Mouse (Mus musculus) monocyte, adult 2 months (primary cell): ENCODE measurements around the gene Pms1.
A peak's percentile ranks its signal among the peaks of the same experiment; 100 is the strongest.
"Not testable (repeated sequence)": the region's sequence is repeated elsewhere in the genome, so short reads cannot be mapped to it uniquely, and the experiment has no call there.

Source experiments
- DNase-seq, 2 experiments: peaks; one replicate each; pipeline ENCODE4 v3.0.0; 2022; ENCODE audit warnings: low spot score in 2 of 2, low read depth in 1 of 2

Pms1 gene

DNA sequence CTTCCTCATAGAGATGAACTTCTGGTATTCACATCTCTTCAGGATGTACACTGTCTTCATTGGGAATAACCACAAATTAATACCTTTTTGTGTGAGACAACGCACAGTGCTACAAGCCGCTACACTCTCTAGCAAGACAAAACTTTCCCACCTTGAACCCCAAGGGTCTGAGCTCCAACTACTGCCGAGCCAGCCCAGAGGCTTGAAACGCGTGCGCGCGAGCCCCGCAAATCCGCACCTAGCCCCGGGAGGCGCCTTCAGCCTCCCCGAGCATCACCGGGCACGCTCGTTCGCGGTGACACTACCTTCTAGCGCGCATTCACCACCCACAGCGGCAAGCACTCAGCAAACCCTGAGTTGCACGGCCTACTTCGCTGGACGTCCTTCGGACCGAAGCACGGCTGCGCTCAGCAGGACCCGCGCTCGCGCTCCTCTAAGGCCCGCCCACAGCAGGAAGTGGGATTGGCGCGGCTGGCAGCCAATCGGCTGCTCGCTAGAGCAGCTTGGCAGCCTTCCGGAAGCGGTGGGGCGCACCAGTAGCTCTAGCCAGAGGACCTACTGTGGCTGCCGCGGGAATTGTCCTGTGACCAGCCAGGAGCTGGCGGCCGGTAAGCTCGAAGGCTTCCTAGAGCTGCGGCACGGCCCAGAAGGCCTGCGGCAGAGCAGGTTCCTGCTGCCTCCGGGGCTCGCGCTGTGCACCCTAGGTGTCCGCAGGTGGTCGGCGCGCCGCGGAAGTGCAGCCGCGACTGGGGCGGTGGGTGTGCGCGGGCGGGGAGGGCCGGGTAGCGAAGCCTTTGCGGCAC lies at the start of gene Pms1, which contains the start of the genes Ormdl1 and Gm28778:
TSS of gene Pms1 (minus strand) at position 438 of the 803 bp plus-strand sequence.
TSS of gene Ormdl1 (plus strand) at position 515 of the 803 bp plus-strand sequence.
TSS of gene Gm28778 (plus strand) at position 531 of the 803 bp plus-strand sequence.
- DNase-seq: peak; percentile 74 to 82

DNA sequence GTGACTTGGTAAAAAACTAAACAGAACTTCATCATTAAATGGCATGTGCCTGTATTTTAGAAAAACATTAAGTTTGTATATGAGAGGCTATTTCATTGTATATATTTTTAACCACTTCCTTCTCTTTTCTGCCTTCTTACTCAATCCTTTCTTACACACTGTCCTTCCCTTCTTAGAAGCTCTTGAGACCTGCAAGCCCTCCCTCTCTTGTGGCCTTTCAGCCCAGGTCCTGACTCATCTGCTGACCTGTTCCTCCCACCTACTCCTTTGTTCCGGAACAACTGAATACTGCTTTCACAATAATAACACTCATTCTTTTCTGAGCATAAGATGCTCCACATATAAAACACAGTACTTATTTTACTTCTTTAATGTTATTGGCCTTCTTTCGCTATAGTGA lies 44.3 kb upstream of the Pms1 start:
- DNase-seq: no peak

DNA sequence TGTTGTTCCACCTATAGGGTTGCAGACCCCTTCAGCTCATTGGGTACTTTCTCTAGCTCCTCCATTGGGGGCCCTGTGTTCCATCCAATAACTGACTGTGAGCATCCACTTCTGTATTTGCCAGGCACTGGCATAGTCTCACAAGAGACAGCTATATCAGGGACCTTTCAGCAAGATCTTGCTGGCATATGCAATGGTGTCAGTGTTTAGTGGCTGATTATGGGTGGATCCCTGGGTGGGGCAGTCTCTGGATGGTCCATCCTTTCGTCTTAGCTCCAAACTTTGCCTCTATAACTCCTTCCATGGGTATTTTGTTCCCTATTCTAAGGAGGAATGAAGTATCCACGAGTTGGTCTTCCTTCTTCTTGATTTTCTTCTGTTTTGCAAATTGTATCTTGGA lies 40.6 kb upstream of the Pms1 start:
- DNase-seq: not testable (repeated sequence)

DNA sequence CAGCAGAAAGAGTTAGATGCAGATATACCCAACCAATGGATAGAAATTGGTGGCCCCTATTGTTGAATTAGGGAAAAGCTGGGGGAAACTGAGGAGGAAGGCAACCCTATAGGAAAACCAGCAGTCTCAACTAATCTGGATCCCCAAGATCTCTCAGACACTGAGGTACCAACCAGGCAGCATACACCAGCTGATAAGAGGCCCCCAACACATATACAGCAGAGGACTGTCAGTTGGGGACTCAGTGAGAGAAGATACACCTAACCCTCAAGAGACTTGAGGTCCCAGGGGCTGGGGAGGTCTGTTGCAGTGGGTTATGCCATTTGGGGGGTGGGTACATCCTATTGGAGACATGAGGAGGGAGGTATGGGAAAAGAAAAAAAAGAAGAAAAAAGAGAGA lies 38.6 kb upstream of the Pms1 start:
- no peak for DNase-seq

DNA sequence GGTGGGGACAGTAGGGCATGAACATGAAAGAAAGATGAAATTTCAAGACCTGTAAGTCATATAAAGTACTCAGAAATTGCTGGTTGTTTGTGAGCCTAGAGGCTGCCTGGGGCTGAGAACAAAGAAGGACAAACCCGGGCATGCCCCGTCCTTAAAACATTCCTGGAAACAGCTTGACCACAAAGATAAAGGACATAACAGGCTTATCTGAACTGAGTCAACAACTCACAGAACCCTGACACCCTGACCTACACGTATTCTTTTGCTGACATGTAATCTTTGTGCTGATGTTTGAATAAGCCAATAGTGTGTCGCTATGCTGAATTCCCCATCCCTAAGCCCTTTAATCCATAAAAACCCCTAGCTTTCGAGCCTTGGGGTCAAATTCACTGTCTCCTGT lies 36.7 kb upstream of the Pms1 start:
- DNase-seq: not testable (repeated sequence)

DNA sequence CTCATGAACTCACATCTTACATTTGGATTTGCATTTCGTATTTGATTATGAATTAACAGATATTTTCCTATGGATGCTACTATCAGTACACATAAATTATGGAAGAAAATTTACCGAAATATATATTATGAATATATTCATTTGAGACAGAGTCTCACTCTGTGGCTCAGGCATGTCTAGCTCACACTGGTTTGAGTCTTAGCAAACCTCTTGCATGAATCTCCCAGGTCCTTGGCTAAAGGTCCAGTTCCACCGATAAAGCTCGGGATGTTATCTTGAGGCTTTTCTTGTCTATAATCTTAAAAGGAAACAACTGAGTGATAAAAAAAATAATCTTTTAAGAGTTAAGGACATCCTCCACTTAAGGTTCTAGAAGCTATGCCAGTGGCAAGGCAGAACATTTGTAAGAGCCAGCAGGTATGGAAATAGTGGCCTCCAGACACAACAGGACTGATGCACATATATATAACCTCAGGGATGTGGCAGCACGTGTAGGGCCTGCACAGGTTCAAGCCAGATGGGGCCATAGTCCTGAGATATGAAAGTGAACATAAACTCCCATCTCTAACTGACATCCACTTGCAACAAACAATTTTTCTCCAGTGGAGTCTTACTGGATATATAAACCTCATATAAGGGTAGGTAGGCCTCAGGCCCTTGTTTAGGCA lies 28.1 kb upstream of the Pms1 start:
- no peak for DNase-seq

DNA sequence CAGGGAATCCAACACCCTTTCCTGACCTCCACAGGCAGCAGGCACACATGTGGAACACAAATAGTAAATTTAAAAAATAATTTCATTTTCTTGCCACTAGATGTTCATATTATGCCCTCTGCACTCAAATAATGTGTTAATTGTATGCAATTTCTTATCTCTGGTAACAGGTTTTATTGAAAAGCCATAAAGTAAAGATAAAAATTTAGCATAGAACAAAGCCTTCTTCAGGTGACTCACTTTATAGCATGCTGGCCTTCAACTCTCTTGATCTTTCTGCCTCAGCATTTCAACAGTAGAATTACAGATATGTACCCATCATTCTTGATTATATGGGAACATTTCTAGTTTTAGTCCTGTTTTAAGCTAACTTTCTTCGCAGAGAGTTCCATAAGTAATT lies 27.5 kb upstream of the Pms1 start:
- DNase-seq: no peak

DNA sequence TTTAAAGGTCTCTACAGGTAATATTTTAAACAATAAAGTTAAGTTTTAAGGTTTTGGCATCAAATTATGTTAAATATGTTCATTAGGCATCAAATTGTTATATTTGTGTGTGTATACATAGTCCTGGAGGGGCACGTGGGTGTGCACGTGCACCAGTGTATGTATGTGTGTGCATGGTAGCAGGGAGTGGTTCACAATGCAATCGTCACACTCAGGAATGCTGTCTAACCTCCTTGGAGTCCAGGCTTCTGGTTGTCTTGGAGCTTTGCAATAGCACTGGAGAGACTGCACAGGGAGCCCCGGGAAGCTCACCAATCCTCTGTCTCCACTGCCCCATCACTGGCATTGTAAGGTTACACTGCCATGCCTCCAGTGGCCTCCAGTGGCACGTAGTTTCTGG lies 26.4 kb upstream of the Pms1 start:
- no peak for DNase-seq

DNA sequence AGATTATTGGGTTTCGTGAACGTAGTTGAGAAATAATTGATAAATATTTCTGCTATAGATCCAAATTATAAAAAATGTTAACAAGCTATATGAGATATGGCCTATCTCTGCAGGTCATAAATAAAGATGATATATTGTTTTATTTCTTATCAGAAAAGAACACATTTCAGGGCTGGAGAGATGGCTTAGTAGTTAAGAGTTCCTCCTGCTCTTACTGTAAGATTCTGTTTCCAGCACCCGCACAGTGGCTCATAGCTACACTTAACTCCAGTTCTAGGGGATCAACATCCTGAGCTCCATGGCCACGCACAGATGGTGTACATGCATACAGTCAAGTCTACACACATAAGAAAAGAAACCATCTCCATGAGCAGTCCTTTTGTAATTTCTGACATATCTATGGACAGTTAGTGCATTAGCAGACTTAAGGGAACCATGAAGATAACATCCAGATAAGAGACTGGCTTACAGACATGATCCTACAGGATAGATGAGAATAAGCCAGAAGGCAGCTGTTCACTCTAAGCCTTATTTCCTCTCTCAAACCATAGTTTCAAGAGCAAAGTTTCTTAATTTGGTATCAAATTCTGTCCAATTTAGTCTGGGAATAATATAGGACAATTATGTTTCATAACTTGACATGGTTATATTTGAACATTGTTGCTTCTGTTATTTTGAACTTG lies 25.0 kb upstream of the Pms1 start:
- DNase-seq: no peak

DNA sequence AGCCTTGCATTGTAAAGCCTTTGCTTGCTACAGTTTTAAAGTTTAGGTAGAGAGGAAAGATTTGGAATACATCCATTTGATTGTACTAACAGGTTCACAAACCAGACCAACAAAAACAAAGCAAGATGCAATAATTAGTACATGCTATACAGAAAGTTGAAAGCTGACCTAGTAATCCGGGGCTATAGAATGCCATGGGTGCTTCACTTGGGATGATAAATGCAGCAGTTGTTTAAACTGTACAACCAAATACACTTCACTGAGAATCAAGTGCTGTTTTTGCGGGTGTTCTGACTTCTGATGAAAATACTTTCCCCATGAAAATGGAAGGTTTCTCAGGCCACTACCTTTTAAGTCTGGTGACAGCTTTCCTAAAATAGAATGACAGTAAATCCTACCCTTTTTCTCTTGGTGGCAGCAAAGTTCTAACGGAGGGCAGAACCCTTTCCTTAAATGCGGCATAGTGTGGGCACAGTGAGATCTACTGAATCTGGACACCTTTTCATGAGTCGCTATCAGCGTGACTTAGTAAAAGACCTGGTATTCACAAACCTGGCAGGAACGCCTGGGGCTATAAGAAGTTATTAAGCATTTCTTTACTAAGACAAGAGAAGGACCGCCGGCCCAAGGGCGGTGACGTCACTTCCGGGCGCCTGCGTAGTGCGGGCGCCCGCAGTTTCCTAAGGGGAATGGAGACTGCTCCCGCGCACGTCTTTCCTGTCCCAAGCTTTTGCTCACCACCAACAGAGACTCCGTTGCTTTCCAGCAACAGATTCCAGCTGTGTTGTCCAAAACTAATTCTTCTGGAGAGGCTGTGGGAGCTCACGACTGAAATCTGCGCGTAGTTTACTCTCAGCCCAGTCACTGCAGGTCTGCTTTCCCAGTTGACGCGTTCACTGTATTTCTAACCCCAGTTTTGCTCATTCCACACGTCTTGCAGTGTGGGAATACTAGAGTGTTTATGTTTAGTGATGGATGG lies 16.5 kb upstream of the Pms1 start, which contains the start of gene Osgepl1:
TSS of gene Osgepl1 (plus strand) at position 636 of the 979 bp plus-strand sequence.
- DNase-seq: peak; percentile 14 to 59

DNA sequence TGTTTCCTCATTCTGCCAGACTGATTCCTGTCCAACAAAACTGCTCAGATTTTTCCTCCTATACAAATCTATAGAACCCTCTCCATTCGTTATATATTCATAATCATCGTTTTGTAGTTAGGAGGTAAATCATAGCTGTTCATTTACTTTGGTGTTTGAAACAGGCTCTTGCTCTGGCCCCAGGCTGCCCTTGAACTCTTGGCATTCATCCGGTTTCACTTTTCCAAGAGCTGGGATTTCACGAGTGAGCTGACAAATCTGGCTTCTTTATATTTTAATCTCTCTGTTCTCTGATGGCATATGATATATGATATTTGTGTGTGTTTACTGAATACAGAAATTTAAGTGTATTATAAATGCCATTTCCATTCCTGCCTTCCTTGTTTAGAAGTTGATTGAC lies 3.7 kb upstream of the Pms1 start:
- DNase-seq: no peak

DNA sequence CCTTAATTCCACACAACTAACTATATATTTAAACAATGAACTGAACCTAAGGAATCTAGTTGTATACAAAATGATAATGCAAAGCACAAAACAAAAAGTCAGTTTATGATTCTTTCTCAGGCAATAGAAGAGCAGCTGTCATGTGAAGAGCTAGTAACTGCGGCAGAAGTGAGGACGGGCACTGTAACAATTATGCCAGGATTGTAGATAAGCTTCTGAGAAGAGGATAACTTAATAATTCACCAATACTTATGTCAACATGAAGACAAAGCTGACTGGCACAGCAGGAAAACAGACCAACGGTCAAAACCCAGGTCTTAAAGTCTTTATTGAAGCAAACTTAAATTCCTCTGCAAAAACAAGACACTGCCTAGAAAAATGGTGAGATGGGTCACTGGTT lies 5.6 kb downstream of the Pms1 start:
- DNase-seq: no peak

DNA sequence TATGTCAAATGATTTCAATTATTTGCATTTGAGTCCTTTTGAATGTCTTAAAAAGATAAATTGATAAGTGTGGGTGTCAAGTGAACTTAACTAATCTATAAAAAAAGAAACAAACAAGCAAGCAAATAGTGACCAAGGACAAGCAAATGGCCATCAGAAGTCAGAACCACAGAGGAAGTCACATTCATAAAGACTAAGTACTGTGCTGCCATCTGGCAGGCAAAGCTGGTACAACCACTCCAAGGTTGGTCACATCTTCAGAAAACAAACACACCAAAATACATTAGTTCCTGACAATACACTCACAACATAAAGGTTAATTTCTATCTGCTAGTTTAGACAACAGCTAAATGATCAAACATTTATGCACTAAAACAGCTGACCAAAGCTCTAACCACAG lies 24.2 kb downstream of the Pms1 start:
- no peak for DNase-seq

DNA sequence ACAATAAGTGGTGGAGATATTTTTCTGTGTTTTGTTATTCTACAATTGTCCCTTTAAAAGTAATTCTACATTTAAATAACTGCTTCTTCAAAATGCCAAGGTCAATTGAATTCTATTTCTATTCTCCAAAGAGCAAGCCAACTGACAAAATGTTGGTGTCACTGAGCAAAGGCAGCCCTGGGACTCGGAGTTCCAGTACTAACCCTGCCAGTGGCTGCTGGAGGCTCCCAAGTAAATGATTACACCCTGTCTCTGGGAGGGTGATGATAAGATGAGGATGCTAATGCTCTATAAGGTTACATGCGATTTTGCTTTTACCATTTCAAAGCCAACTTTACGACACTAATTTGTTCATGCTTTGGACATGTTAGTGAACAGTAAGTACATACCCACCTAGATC lies 26.9 kb downstream of the Pms1 start:
- DNase-seq: no peak

DNA sequence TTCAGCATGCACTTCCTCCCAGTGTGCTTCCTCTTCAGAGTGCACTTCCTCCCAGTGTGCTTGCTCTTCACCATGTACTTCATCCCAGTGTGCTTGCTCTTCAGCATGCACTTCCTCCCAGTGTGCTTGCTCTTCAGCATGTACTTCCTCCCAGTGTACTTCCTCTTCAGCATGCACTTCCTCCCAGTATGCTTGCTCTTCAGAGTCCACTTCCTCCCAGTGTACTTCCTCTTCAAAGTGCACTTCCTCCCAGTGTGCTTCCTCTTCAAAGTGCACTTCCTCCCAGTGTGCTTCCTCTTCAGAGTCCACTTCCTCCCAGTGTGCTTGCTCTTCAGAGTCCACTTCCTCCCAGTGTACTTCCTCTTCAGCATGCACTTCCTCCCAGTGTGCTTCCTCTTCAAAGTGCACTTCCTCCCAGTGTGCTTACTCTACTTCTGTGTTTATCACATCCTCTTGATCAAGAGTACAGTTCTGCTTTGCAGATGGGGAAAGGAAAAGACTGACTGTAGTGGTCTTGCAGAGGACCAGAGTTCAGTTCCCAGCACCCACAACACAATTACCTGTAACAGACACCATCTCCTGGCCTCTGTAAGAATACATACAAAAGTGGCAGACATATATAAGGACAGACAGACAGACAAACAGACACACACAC lies 31.7 kb downstream of the Pms1 start:
- DNase-seq: not testable (repeated sequence)

DNA sequence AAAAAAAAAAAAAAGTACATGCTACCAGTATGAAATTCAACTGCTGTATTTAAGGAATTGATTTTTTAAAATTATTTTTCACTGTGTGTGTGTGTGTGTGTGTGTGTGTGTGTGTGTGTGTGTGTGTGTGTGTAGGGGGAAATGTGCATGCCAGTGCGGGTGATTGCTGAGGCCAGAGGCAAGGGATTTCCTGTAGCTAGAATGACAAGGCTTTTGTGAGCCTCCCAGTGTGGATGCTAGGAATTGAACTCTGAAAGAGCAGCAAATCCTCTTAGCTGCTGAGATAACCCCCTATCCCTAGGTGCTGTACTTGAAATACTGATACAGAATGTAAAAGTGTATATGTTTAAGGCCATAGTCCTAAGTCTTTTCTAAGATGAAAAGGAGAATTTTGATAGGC lies 70.8 kb downstream of the Pms1 start:
- DNase-seq: no peak

DNA sequence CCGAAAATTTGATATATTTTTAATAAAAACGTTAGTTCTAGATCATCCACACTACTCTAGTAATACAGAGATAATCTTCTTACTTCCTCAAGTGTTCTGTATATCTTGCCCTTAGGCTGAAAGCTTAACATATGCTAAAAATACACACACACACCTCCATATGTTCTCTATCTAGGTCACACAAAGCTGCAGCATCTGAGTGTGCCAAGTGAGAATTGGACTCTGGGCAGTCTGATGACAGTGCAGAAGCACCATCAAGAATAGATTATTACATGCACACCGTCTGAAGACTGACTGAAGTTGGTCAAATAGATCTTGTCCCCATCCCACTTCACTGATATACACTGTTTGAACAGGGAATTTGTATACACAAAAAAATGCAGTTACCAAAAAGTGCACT lies 71.2 kb downstream of the Pms1 start:
- no peak for DNase-seq

DNA sequence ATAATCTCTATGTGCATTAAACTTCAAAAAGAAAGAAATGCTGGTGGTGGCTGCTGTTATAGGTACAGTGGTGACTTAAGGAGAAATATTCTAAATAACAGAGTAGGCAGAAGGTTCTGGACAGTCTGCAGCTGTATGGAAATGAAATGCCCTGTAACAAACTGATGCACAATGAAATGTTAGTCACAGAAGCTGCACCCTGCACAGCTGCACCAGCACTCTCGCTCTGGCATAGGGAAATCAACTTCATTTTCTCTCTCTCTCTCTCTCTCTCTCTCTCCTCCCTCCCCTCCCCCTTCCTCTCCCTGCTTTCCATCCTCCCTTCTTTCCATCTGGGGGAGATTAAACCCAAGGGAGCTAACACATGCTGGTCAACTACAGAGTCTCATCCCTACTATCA lies 72.0 kb downstream of the Pms1 start:
- no peak for DNase-seq

DNA sequence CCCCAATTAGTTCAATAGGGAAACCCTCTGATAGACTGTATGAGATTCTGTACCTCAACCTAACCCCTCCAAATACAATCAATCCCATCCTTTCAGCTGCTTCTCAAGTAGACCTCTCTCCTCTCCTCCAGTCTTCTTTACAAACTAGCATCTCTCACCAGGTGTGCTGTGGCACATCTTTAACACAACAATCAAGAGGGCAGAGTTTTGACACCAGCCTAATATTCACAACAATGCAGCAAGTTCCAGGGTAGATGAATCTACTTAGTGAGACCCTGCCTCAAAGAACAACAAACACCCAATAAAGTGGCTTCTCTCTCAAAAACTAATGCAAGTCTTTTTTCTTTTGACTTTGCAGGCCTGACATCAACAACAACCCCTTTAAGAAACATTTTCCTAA lies 86.7 kb downstream of the Pms1 start:
- DNase-seq: no peak

DNA sequence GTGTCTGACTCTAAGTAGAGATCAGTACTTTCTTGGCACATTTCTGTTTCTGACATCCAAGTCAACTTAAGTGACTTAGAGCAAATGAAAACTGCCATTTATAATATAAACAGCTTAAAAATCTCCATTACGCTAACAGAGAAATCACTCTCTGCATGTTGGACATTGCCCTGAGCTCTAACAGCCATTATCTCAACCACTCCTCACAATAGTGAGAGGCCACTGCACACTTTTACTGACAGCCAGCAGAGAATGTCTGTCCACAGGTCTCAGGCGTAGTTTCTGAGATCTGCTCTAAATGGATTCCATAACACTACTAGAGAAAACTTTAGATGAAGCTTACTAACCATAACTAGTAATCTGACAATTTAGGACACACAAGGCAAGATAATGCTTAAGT lies 92.9 kb downstream of the Pms1 start:
- no peak for DNase-seq
